Mouse (Mus musculus) spleen, adult 12 weeks (tissue): Measurements from ENCODE around the gene Rnf26.
"Not testable (repeated sequence)": the region's sequence is repeated elsewhere in the genome, so short reads cannot be mapped to it uniquely, and the experiment has no call there.

Experiments
- DNase-seq: peaks from one replicate; pipeline ENCODE4 v3.0.0; 2022; ENCODE audit warnings: low spot score

Rnf26 gene

DNA sequence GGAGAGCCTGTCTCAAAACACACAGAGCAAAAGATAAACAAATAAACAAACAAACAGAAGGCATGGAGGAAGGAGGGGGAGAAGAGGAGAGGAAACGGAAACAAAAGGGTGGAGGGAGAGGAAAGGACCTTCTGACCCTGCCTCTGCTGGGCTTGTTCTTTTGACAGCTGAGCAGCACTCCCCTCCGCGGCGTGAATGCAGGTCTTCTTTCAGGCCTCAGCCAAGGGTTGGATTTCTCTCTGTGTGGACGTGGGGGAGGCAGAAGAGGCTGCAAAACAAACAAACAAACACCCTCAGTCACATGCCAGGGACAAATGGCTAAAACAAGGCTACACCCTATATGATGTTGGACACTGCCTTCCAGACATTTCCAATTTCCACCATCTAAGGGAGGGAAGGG, 11.7 kb upstream of the Rnf26 start:
- no peak for DNase-seq

DNA sequence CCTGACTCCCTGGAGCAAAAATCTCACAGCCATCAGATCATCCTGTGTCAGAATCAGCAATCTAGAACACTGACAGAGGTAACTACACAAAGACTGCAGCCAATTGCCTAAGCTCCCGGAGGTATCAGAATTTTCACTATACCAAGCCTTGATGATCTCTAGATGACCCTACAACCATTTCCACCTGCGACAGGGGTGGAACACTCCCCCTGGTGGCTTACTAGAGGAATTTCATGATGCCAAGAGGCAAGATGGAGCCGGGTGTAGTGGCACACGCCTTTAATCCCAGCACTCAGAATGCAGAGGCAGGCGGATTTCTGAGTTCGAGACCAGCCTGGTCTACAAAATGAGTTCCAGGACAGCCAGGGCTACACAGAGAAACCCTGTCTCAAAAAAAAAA, 11.0 kb upstream of the Rnf26 start:
- no peak for DNase-seq

- DNase-seq: no peak
Measured at GRCm38 (mm10) chr9:44119948-44120465, 6.7 kb upstream of the Rnf26 start.

GRCm38 (mm10) chr9:44119011-44119410, 5.7 kb upstream of the Rnf26 start:
- no peak for DNase-seq

GRCm38 (mm10) chr9:44116182-44116581, 2.9 kb upstream of the Rnf26 start:
- DNase-seq: no peak

DNA sequence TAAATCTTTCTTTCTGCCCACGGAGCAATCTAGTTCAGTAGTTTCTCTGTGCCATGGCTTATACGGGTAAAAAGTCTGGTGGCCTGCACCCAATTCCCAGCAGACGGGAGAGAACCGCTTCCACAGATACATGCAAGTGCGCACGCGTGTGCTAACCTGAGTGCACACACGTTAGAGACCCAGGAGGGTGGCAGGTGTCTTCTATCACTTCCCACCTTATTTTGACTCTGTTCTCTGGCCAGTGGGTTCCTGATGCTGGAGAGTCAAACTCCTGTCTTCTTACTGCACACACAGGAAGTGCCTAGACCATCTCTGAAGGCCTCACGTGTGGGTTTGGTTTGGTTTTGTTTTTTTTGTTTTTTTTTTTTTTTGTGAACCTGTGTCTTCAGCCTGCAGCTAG, 2.3 kb upstream of the Rnf26 start:
- DNase-seq: no peak

- DNase-seq: no peak
Measured at GRCm38 (mm10) chr9:44114453-44114852, 1.1 kb upstream of the Rnf26 start.

DNA sequence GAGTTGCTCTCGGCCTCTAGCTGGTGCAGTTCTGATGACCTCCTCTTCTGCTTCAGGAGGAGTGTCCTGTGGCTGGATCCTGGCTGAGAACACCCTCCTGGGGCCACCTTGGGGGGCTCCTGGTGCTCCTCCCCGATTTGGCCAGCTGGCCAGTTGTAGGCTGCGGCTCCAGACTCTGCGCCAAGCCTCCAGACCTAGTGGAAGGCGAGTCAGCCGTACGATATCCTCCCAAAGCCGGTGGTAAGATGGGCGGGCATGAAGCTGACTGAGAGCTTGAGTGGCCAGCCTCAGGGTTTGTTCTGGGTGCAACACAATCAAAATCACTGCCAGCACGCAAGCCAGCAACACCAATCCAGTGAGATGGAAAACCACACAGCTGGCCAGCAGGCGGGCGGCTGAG, 1.4 kb downstream of the Rnf26 start:
- not testable (repeated sequence) for DNase-seq

DNA sequence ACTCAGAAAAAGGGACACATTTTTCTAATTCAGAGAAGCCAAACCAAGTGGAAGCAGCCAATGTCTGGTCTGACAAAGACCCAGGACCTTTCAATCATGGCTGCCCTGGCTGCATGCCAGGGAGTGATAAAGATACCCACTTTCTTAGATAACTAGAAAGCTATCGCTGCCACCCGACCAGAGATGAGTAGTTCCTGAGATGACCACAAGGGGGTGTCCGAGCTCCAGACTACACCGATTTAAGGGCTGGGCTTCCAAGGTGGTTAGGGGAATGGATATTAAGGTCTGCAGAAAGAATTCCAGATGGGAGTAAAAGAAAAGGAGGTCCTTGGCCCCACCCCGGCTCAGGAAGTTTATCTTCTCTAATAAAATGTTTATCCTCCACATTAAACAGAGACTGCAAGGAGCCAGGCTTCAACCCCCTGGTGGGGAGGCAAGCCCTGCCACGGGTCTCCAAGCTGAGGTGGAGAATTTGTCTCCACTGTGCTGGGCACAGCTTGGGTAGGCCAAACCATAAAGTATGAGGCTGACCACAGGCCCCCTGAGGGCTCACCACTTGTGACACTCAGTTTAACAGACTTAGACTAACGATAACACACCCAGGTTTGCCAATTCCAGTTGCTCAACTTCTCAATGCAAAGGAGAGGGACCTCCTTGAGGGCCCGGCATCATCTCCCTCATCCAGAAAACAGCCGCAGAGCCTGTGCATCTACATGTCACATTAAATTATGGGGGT, 3.8 kb downstream of the Rnf26 start:
- peak; percentile 70 for DNase-seq

- no peak for DNase-seq
Measured at GRCm38 (mm10) chr9:44108269-44109055, 4.9 kb downstream of the Rnf26 start.

DNA sequence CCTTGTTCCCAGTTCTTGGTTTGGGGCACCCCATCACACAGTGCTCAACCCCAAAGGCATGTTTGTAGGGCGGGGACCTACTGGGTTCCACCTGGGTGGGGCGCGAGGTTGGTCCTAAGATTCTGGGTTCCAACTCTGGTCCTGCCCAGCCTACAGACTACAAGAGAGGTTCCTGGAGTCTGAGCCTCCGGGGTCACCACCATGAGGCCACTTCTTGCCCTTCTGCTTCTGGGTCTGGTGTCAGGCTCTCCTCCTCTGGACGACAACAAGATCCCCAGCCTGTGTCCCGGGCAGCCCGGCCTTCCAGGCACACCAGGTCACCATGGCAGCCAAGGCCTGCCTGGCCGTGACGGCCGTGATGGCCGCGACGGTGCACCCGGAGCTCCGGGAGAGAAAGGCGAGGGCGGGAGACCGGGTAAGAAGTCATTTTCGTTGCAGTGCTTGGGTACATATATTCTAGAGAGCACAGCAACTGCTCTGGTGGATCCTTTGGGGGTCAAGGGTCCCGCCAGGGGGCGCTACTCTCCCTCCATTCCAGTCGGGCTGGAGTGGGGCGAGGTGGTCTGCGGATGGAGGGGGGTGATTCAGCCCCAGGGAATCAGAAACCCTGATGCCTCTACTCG, 5.6 kb downstream of the Rnf26 start:
- DNase-seq: no peak

DNA sequence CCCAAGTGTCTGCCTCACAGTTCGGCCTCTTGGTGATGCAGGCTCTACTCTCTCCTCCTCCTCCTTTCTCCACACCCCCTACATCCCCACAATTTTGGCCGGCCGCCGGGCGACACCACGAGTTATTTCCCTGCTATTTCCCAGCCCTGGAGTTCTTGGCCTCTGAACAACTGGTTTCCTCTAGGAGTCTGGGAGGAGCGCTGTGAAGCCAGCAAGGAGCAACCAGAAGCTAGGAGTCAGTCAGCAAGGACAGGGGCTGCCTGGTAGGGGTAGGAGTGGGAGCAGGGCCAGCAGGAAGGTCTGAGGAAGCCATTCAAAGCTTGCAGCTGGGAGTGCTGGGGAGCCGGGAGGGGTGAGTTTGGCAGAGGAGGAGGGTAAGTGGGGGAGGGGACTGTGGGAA, 6.2 kb downstream of the Rnf26 start, which contains the start of gene C1qtnf5:
Gene C1qtnf5 (plus strand): TSS at position 136 of the 400 bp plus-strand sequence.
- no peak for DNase-seq

- no peak for DNase-seq
Measured at GRCm38 (mm10) chr9:44106596-44106995, 6.7 kb downstream of the Rnf26 start.

GRCm38 (mm10) chr9:44106182-44106581, 7.1 kb downstream of the Rnf26 start:
- no peak for DNase-seq

DNA sequence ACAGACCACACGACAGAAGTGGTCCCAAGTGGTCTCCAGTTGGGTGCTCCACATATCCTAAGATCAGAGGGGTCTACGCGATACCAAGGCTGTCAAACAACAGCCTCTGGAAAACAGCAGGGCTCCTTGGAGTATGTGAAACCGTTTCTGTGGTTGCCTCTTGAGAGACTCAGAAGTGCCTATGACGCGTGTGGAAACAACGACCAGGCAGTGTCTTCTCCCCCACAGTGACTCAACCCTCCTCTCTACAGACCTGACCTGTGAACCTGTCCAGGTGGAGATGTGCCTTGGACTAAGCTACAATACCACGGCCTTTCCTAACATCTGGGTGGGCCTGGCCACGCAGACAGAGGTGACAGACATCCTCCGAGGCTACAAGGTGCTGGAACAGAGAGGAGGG, 7.5 kb downstream of the Rnf26 start:
- DNase-seq: no peak

GRCm38 (mm10) chr9:44104881-44105280, 8.4 kb downstream of the Rnf26 start:
- no peak for DNase-seq

DNA sequence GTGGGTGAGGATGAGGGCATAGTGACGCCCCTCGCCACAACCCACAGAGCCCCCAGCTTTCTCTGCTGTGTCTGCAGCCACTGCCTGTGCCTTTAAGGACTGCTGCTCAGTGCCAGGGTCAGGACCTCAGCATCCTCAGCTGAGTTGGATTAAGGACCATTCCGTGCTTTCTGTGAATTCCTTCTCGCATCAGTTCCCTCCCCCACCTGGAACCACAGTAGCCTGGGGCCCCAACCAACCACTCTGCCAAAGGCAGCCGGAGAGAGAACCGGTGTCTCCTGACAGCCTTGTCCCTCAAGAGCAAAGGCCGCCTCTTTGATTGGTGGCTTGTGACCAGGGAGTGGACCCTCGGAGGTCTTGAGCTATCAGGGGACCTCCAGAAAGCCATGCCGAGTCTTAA, 11.8 kb downstream of the Rnf26 start, which contains the start of gene Mfrp:
Gene Mfrp (plus strand): TSS at position 240 of the 400 bp plus-strand sequence.
- DNase-seq: no peak

GRCm38 (mm10) chr9:44096536-44096935, 16.8 kb downstream of the Rnf26 start:
- no peak for DNase-seq

DNA sequence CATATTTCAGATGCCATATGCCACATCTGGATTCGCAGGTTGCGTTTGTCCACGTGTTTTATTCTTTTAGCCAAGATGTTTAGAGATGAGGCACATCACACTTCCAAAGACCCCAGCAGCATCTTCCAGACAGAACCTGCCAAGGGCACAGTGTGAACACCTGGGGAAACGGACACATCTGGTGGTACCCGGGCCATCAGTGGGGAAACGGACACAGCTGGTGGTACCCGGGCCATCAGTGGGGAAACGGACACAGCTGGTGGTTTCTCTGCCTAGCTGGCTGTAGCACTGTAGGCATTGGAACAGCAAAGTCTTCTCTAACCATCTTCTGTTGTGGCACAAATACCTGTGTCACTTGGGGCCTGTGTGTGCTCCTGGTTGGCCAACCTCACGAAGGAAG, 17.5 kb downstream of the Rnf26 start:
- DNase-seq: no peak

DNA sequence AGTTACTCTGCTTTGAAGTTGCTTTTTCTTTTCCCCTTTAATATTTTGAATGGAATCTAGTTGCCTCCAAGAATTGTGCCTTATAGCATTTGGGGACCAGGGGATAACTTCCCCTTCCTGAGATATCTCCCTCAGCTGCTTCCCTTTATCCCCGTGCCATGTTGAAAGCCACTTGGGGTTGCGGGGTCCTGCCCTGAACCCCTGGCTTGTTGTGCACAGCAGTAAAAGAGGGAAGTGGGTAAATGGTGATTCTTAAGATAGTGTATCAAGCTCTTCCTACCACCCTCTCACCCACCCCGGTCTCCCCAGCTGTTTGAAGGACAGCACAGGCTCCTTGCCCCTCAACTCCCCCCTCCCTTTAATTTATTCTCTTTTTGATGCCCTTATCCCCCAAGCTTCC, 18.6 kb downstream of the Rnf26 start:
- DNase-seq: no peak

- DNase-seq: peak; percentile 31
Measured at GRCm38 (mm10) chr9:44093612-44094503, 19.5 kb downstream of the Rnf26 start.
